Mouse (Mus musculus) neutrophil, adult 65 days (primary cell): ENCODE data around the gene Wnt10a. TPM values are rescaled to one million over a fixed set of nuclear protein-coding genes. Genes with fewer than 3 reads are reported as not detected.

ENCODE experiments used
- total RNA-seq: library from RNA; stranded (reverse); gene quantifications from 2 replicates; pipeline ENCODE4 v1.2.4, GENCODE M21; 2023

Wnt10a gene
- total RNA-seq, result not detected in 2 replicates

DNA sequence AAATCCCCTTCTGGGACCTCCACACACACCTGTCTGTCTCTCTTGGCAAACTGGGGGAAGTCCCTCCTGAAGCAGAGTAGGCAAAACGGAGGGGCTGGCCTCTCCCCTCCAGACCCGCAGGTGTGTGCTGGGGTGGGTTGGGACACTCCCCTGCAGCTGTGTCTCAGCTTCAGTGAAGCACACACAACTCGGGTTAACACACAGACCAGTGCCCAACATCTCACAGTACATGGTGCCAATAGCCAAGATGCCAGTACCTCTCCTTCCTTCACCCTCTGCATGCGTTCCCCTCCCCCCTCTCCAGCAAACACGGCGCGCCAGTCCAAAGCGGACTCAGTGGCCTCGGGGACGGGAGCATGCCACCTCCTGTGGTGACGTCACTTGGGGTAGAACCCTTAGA lies at the start of gene Wnt10a:
Gene Wnt10a, plus strand, starts transcription at position 268 of the 400 bp plus-strand sequence.

DNA sequence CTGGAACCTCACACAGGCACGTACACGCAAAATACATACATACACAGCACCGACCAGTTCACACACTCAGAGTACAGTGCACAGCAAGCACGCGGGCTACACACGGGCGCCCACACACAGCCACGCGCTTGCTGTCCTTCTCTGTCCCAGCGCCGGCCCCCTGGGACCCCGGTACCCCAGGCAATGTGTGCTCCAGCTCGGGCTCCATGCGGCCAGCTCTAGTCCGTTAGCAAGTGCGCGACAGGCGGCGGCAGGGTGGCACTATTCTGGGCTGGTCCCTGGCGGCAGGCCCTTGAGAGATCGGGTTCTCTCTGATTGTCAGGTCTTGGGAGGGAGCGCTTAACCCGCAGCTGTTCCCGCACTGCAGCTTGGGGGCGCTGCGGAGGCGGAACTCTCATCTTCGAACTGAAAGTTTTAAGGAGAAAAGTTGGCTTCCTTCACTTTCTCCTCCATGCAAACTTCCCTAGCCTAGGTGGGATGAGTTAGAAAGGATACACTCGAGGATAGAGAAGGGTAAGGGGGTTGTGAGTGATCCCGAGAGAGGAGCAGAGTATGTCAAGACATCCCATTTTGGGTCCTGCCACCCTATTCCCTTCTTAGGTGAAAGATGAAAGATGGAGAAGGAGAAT lies 42.6 kb upstream of the Wnt10a start, which contains the start of gene Prkag3:
Gene Prkag3, minus strand, starts transcription at position 579 of the 629 bp plus-strand sequence.

DNA sequence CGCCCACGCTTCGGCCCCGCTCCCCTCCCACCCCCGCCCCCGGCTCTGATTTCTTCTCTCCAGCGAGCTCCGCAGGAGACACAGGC lies 19.6 kb upstream of the Wnt10a start, which contains the start of gene Wnt6:
Gene Wnt6, plus strand, starts transcription at position 48 of the 86 bp plus-strand sequence.

Other genes with a start within 250 kb of the Wnt10a start
- 0.41 TPM in 1 of 2 replicates, not detected in the other for gene Plcd4, start 248.6 kb upstream of the Wnt10a start, total RNA-seq
- 19.3 and 22.6 TPM in 2 replicates for gene Usp37, start 247.2 kb upstream of the Wnt10a start, total RNA-seq
- 22.9 and 26.7 TPM in 2 replicates for gene Zfp142, start 203.3 kb upstream of the Wnt10a start, total RNA-seq
- 5.9 and 7.7 TPM in 2 replicates for gene Bcs1l, start 203.2 kb upstream of the Wnt10a start, total RNA-seq
- 42.8 and 46.0 TPM in 2 replicates for gene Rnf25, start 190.1 kb upstream of the Wnt10a start, total RNA-seq
- 2.0 and 2.9 TPM in 2 replicates for gene Stk36, start 190.1 kb upstream of the Wnt10a start, total RNA-seq
- 9.4 and 11.9 TPM in 2 replicates for gene Ttll4, start 129.8 kb upstream of the Wnt10a start, total RNA-seq
- gene Cyp27a1, start 77.9 kb upstream of the Wnt10a start, total RNA-seq, result 20.6 and 24.9 TPM in 2 replicates
- gene Prkag3, start 42.3 kb upstream of the Wnt10a start, total RNA-seq, result not detected in 2 replicates
- 0.48 and 0.88 TPM in 2 replicates for gene Wnt6, start 19.6 kb upstream of the Wnt10a start, total RNA-seq
- not detected in 2 replicates for gene Cdk5r2, start 63.4 kb downstream of the Wnt10a start, total RNA-seq
- gene Fev, start 93.9 kb downstream of the Wnt10a start, total RNA-seq, result not detected in 2 replicates
- gene Cryba2, start 101.6 kb downstream of the Wnt10a start, total RNA-seq, result not detected in 2 replicates
- 0.22 TPM in 1 of 2 replicates, not detected in the other for gene Cfap65, start 144.1 kb downstream of the Wnt10a start, total RNA-seq
- gene Ihh, start 160.2 kb downstream of the Wnt10a start, total RNA-seq, result 0.48 and 0.95 TPM in 2 replicates